8 mouse cellular contexts compared by ENCODE assay signal in genomic region chr7:58657913-58658789, GRCm38 (mm10). TPM values are rescaled to one million over a fixed set of nuclear protein-coding genes. Genes with fewer than 3 reads are reported as not detected.
DNase-seq lines count a peak whose midpoint lies in the region; ATAC-seq lines count a peak whose summit lies in the region.

No protein-coding gene starts in this region.

- H3K9me3 ChIP-seq in limb, embryonic 15.5 days: no peaks in the 10 kb centered on the region
- H3K9me3 ChIP-seq in midbrain, embryonic 15.5 days: no peaks in the 10 kb centered on the region

- 0 out of 2 replicates have a peak, but pooled peaks cover 9% of the 10 kb centered on the region for H3K4me1 ChIP-seq in limb, embryonic 15.5 days
- peaks cover 10% of the 10 kb centered on the region; the same call in 1 of the 2 replicates for H3K4me1 ChIP-seq in midbrain, embryonic 15.5 days

- intact Hi-C loops in gastrocnemius, postnatal 14 days (cut with DNase I; ENCODE audit: low total_unique reads): no loop called here

- peak; percentile 73 for DNase-seq in ZHBTc4 (ENCODE audit: low read depth, low spot score)
- DNase-seq in cerebellum, postnatal 36 days: peak; percentile 36
- DNase-seq in gastrocnemius, postnatal 14 days: peak; percentile 72
- peak; percentile 91 for DNase-seq in induced T-regulatory cell, adult 2 months (ENCODE audit: low read depth)
- DNase-seq in spleen, adult 18-20 months: peak; percentile 33 to 47
- DNase-seq in c-Kit-positive CD71-positive TER-119-positive erythroid progenitor cells, embryonic 14.5 days (ENCODE audit: low spot score): no peak

- H3K9ac ChIP-seq in limb, embryonic 15.5 days: peak overlapping the region; percentile 51
- H3K9ac ChIP-seq in midbrain, embryonic 15.5 days: peak overlapping the region; percentile 60

- no peaks in the 10 kb centered on the region for H3K36me3 ChIP-seq in limb, embryonic 15.5 days
- H3K36me3 ChIP-seq in midbrain, embryonic 15.5 days (replicated peaks): no peaks in the 10 kb centered on the region

- peak overlapping the region; percentile 88 for H3K4me2 ChIP-seq in limb, embryonic 15.5 days
- H3K4me2 ChIP-seq in midbrain, embryonic 15.5 days: peak overlapping the region; percentile 97

- no peaks in the 10 kb centered on the region; the same call in 1 of the 2 replicates for H3K27me3 ChIP-seq in limb, embryonic 15.5 days
- no peaks in the 10 kb centered on the region for H3K27me3 ChIP-seq in midbrain, embryonic 15.5 days (replicated peaks)

- WGBS in limb, embryonic 15.5 days: under 1% methylated on average over 80 of the region's 81 CpGs
- WGBS in midbrain, embryonic 15.5 days: under 1% methylated on average over 81 of the region's 81 CpGs

- peak; percentile 85 for ATAC-seq in limb, embryonic 15.5 days (ENCODE audit: insufficient number of reproducible peaks, low FRiP score, low TSS enrichment, low read depth)
- ATAC-seq in midbrain, embryonic 15.5 days (replicated peaks): peak; percentile 92

- peak overlapping the region; percentile 80 for H3K27ac ChIP-seq in limb, embryonic 15.5 days
- 0 out of 2 replicates have a peak overlapping the region, but pooled peaks have one; percentile 27 for H3K27ac ChIP-seq in midbrain, embryonic 15.5 days

- H3K4me3 ChIP-seq in limb, embryonic 15.5 days: peak overlapping the region; percentile 75
- peak overlapping the region; percentile 57 for H3K4me3 ChIP-seq in midbrain, embryonic 15.5 days

RNA-seq across cellular contexts. Expression of gene Atp10a, which starts 2.2 kb away (rescaled TPM):
- 1 to 10 TPM; 2.7 to 3.6 TPM for total RNA-seq in gastrocnemius, postnatal 14 days (2021)
- polyA plus RNA-seq in limb, embryonic 15.5 days (2015; fragmentation: Nextera tagmentation; extraction: Ambion mirVana): 3.2 TPM in 2 replicates
- polyA plus RNA-seq in midbrain, embryonic 15.5 days (2015; fragmentation: Nextera tagmentation; extraction: Ambion mirVana): 1.2 and 1.3 TPM in 2 replicates
